Mouse (Mus musculus) T-helper 2 cell (primary cell): ENCODE measurements at regions not wholly inside any gene's neighbourhood (a gene's known extent, or its start where the extent isn't known, plus 50 kb on each side); places are given as distances from the start of the nearest gene placed in this dataset.

Experiments used
- in situ Hi-C: fragments of 300-600 bp; cut with MboI, MseI; formaldehyde crosslinking; loops from one replicate; pipeline ENCODE4 v1.15.1; 2025; ENCODE audit warnings: high pct_unique_total_duplicates

DNA sequence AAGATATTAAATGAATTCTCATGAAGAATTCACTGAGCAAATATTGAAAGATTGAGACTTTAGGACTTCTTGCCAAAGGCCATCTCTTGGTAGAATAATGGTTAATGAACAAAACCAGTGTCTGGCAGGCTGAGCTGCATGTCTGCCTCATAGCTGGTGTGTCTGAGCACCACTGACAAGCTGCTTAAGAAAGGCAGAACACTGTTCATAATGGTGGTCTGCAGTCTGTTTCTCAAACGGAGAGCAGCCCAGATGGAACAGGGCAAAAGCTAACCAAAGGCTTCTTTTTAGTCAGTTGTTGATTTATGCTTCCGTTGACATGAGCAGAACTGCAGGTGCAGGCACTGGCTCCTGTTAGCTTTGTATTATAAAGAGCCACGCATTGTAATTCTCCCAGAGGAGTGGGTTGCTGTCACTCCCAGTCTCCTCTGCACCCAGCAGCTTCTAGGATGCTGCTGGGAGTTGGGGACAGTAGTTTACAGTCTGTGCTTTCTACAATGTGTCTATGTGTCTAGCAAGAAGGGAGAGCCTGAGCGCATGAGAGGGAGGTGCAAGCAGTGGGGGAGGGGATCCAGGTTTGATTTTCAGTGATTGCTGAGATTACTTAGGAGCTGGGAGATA, 1084.2 kb upstream of the Luzp2 start:
- in situ Hi-C loops, result loop anchor here (10.0 kb wide), 1 partner anchor 816 kb away; no protein-coding TSS in a partner anchor
